Mouse (Mus musculus) heart, postnatal 36 days (tissue): ENCODE measurements around the gene Bag6. TPM values are rescaled to one million over a fixed set of nuclear protein-coding genes. Genes with fewer than 3 reads are reported as not detected.
A peak's percentile ranks its signal among the peaks of the same experiment; 100 is the strongest.

ENCODE experiments used
- DNase-seq, 2 experiments: peaks; one replicate each; pipeline ENCODE4 v3.0.0; 2021 to 2022
- intact Hi-C: fragments of 180-260 bp; cut with DNase I; formaldehyde crosslinking; loops from one replicate; pipeline ENCODE4 v1.15.1; 2025
- total RNA-seq, 2 experiments: library from RNA; stranded (reverse); gene quantifications; 2 replicates each; pipeline ENCODE4 v1.2.3; 2021

Bag6 gene
- total RNA-seq, 2 experiments from 2014 or later, result 243 to 268 TPM

- intact Hi-C loops, result loop anchor here (10.0 kb wide), 1 partner anchor 304 kb away; the partner anchor contains the start of genes Dxo and Stk19
- DNase-seq, result no peak
Measured at GRCm38 (mm10) chr17:35139269-35139668, 4.3 kb downstream of the Bag6 start.

DNA sequence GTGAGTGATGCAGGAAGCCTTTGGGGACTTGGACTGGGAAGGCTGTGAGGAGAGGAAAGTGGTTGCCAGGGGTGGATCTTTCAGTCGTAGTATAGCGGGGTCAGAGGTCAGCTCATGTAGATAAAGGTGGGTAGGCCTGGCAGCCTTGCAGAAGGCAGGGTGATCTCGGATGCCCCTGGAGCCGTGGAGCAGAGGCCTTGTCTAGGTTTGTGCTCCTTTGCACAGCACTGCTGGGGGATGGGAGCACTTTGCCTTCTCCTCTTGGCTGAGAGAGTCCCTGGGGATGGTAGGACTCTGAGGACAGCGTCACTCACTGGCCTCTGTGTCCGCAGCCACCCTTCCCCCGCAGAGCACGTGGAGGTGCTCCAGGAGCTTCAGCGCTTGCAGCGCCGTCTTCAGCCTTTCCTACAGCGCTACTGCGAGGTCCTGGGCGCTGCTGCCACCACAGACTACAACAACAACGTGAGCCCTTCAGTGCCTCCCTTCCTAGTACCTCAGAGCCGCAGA, 5.6 kb downstream of the Bag6 start:
- intact Hi-C loops, result no loop called here
- no peak for DNase-seq

DNA sequence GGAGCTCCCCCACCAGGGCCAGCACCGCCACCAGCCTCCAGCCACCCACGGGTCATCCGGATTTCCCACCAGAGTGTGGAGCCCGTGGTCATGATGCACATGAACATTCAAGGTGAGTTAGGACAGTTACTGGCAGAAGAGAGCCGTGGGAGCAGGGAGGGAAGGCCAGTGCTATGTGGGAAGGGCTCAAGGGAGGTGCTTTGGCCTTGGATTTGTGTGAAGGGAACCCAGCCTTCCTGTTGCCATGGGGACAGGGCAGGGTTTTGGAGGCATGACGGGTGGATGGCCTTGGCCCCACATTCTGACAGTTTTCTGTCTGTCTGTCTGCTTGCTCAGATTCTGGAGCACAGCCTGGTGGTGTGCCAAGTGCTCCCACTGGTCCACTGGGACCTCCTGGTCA, 7.0 kb downstream of the Bag6 start:
- intact Hi-C loops, result no loop called here
- DNase-seq, result no peak

- DNase-seq, result no peak
- intact Hi-C loops, result no loop called here
Measured at GRCm38 (mm10) chr17:35146139-35146538, 11.2 kb downstream of the Bag6 start.

- no peak for DNase-seq
- intact Hi-C loops, result no loop called here
Measured at GRCm38 (mm10) chr17:35147348-35147747, 12.4 kb downstream of the Bag6 start.

GRCm38 (mm10) chr17:35147922-35148639, 13.1 kb downstream of the Bag6 start:
- intact Hi-C loops, result no loop called here
- no peak for DNase-seq

GRCm38 (mm10) chr17:35152121-35152520, 17.1 kb downstream of the Bag6 start:
- no peak for DNase-seq
- intact Hi-C loops, result no loop called here

DNA sequence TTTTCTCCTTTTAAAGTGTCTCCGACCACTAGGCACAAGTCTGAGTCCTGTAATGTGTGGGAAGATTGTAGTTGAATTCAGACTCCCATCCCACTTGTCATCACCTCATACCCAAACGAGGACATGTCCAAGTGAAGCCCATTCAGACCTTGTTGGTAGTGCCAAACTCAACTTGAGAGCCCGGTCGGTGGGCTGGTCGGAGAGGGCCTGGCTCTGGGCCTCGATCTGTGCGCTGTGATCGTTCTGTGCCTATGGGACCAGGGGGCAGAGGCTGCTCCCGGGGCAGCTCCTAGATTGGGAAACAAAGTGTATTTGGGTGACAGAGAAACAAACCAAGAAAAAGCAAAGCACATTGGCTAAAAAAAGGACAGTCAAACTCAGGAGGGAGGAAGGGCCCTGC, 18.1 kb downstream of the Bag6 start:
- intact Hi-C loops, result no loop called here

DNA sequence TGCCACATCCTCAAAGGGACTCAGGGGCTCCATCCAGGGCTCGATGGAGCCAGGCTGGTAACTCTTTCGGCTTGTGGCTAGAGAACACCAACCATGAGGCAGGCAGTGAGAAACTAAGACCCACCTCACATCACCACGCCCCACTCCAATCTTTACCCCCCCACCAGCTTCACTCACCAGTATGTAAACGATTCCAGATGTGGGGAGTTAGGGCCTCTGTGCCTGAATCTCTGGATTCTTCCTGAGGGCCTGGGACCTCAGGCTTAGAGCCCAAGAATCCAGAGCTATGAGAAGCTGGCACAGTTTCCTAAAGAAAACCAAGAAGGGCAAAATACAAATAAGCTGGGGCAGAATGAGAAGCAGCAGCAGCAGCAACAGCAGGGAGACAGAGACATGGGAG, 19.0 kb downstream of the Bag6 start:
- DNase-seq, result no peak
- intact Hi-C loops, result no loop called here

More for the DNA sequence above, 18.1 kb downstream of the Bag6 start:
- no peak for DNase-seq

DNA sequence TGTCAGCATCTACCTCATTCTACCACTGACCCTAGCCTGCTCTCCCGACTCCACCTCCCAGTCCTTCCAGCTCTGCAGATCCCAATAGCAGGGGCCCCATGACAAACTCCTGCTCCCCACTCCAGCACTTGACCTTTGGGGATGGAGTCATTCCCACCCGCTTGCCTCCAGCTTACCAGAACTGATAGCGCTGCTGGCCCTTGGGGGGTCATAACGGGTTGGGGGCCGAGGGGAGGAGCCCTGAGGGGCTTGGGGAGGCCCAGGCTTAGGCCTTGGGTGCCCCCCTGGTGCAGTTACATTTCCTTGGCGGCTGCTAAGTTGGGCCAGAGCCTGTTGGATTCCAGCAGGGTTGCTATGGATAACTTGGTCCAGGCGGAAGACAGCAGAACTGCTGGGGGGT, 19.6 kb downstream of the Bag6 start:
- no peak for DNase-seq
- intact Hi-C loops, result no loop called here

DNA sequence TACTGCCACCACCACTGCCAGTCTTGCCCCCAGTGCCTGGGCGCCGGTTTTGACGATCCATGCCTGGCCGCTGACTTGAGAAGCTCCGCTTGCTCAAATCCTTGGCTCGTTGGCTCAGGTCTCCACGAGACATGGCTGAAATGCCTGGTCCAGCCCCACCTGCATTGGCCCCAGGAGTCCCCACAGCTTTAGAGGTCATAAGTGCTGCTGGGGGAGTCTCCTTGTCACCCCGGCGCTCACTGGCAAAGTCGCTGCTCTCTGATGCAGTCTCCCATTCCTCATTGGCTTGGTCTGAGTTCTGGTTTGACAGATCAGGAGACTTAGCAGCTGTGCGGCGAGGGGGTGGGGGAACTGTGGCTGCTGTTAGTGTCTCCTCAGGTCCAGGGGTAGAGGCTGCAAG, 20.5 kb downstream of the Bag6 start:
- no peak for DNase-seq
- intact Hi-C loops, result no loop called here

GRCm38 (mm10) chr17:35156461-35157200, 21.7 kb downstream of the Bag6 start:
- intact Hi-C loops, result no loop called here

GRCm38 (mm10) chr17:35157254-35157653, 22.3 kb downstream of the Bag6 start:
- DNase-seq, result no peak
- intact Hi-C loops, result no loop called here

More at GRCm38 (mm10) chr17:35156461-35157200, 21.7 kb downstream of the Bag6 start:
- no peak for DNase-seq

DNA sequence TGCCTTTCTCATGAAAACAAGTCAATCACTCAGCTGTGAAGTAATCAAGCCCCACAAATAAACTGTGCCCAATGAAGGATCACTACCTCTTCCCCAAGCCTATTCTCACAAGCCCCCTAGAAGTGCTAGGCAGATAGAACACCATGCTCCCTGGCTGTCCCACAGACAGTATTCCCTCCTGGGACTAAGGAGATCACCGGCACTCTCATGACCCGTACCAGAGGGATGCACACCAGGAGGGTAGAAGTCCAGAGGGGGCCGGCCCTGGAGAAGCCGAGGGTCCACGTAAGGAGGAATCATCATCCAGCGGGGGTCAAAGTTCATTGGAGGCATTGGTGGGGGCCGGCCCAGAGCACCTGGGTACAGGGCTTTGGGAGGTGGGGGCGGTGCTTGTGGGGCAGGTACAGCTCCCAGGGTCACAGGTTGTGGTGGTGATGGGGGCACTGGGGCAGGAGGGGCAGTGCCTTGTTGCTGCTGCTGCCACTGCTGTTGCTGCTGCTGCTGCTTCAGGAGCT, 22.7 kb downstream of the Bag6 start:
- DNase-seq, result no peak
- intact Hi-C loops, result no loop called here

- no peak for DNase-seq
- intact Hi-C loops, result no loop called here
Measured at GRCm38 (mm10) chr17:35158850-35159593, 24.0 kb downstream of the Bag6 start.

DNA sequence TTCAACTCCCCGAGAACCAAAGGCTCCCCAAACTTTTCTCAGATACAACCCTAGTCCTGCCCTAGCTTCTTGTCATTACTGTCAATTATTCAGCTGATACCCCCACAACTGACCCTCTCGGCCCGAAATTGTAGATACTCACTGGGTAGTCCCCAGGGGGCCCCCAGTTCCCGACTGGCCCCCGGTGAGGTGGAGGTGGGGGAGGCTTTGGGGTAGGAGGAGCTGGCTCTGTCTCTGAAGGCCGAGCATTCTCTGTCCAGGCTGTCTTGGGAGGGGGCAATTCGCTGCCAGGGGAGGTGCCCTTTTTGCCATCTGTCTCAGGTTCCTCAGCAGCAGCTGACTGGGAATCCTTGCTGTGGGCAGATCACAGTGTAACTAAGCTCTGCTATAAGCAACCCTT, 24.7 kb downstream of the Bag6 start:
- DNase-seq, result no peak
- intact Hi-C loops, result loop anchor here (2.0 to 5.0 kb wide), 2 partner anchors 23 to 32 kb away; partner anchors contain the start of gene D17H6S53E

DNA sequence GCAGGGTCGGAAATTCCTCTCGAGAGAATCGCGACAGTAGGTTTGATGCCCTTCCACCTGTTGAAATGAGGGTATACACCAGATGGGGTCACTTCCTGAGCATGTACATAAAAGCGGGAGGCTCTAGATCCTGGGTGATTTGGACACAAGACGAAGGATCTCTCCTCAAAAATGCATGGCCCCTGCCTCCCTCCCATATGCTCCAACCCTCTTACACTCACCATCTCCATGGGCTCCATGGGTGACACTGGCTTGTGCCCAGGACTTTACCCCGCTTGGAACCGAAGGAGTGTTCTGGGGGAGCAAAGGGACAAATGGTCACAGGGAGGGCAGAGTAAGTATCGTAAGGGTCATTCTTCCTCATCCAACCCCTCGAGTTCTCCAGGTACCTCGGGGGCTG, 26.4 kb downstream of the Bag6 start:
- intact Hi-C loops, result loop anchor here (2.0 to 5.0 kb wide), 2 partner anchors 25 to 34 kb away; partner anchors contain the start of gene D17H6S53E
- DNase-seq, result no peak

DNA sequence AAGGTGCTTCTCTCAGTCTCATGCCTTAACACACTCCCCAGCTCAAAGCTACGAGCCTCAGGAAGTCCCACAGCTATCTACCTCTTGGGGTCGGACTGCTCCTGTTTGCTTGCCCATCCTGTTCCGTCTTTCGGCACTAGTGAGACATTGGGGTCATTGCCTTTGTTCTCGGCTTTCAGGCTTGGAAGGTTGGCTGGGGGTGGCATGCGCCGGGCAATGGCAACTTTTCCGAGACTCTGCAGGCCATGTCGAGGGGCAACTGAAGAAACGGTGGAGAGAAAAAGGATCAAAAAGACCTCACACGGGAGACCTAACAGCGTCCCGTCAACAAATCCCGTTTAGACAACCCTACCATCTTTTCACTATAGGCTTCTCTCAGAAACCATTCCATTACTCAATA, 27.1 kb downstream of the Bag6 start:
- intact Hi-C loops, result loop anchor here (5.0 kb wide), 1 partner anchor 35 kb away; the partner anchor contains the start of gene D17H6S53E
- DNase-seq, result no peak

- intact Hi-C loops, result loop anchor here (5.0 kb wide), 1 partner anchor 35 kb away; the partner anchor contains the start of gene D17H6S53E
- DNase-seq, result peak in 1 of 2 experiments; percentile 38
Measured at GRCm38 (mm10) chr17:35162730-35163129, 27.8 kb downstream of the Bag6 start.

DNA sequence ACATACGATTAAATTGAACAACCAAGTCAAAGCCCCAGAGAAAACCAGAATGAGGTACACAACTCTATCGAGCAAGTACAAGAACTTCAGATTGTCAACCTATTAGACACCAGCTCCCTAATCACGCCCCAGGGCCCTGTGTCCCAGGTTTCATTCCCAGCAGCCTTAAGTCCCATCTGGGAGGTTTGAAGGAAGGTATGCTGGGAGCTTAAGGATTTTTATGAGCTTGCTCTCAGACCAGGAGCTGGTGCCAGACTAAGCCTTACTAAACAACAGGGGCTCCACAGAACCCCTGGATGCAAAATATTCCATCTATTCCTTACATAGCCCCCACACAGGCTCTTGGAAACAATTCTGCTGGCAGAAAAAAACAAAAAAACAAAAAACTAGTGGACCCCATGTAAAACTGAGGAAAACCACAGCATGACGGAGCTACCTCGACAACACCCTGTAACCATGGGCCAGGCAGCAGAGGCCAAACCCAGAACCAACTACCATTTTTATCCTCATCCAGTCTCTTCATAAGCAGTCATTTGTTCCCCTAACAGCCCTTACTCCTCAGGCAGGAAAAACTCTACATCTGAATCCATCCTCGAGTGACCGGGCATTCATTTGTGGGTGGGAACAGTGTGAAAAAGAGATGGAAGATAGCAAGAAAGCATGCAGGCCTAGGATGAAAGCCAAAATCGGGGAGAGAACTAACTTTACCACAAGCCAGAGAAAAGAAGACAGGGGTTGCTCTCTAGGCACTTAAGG, 28.5 kb downstream of the Bag6 start:
- intact Hi-C loops, result loop anchor here (5.0 kb wide), 1 partner anchor 36 kb away; the partner anchor contains the start of gene D17H6S53E
- DNase-seq, result no peak
